Mouse (Mus musculus) limb, embryonic 14.5 days (tissue): ENCODE measurements around the gene Dusp1. TPM values are rescaled to one million over a fixed set of nuclear protein-coding genes. Genes with fewer than 3 reads are reported as not detected.
A peak's percentile ranks its signal among the peaks of the same experiment; 100 is the strongest.

Experiments used
- ATAC-seq: fragments of 200-750 bp; cut with Nextera tagmentation; 2 replicates; pipeline ENCODE4 v1.8.0; 2017; ENCODE audit warnings: low read depth, moderate number of reproducible peaks, moderate TSS enrichment; ENCODE audit not compliant: low FRiP score
- DNase-seq: peaks from one replicate; pipeline ENCODE4 v3.0.0-alpha.2; 2015; ENCODE audit warnings: low spot score
- H3K27ac ChIP-seq: fragments of 300-500 bp; sonication (generic); replicated peaks from 2 replicates; pipeline ENCODE4 v1.5.1; 2014; ENCODE audit warnings: low read depth, mild to moderate bottlenecking, low read length, moderate library complexity, mixed read lengths
- H3K27me3 ChIP-seq: fragments of 300-500 bp; sonication (generic); 2 replicates; pipeline ENCODE4 v1.6.1; 2014; ENCODE audit warnings: low read length, mixed read lengths; ENCODE audit not compliant: control insufficient read depth, insufficient read depth
- H3K36me3 ChIP-seq: fragments of 300-500 bp; sonication (generic); 2 replicates; pipeline ENCODE4 v1.6.1; 2014; ENCODE audit warnings: mild to moderate bottlenecking, low read length, moderate library complexity, mixed read lengths; ENCODE audit not compliant: control insufficient read depth, insufficient read depth
- H3K4me1 ChIP-seq: fragments of 300-500 bp; sonication (generic); 2 replicates; pipeline ENCODE4 v1.6.1; 2014; ENCODE audit warnings: antibody characterized with exemption, low read length, mixed read lengths; ENCODE audit not compliant: control insufficient read depth, insufficient read depth
- H3K4me2 ChIP-seq: fragments of 300-500 bp; sonication (generic); replicated peaks from 2 replicates; pipeline ENCODE4 v1.6.1; 2014; ENCODE audit warnings: low read depth, mild to moderate bottlenecking, low read length, moderate library complexity; ENCODE audit not compliant: severe bottlenecking
- H3K4me3 ChIP-seq: fragments of 300-500 bp; sonication (generic); replicated peaks from 2 replicates; pipeline ENCODE4 v1.5.1; 2014; ENCODE audit warnings: low read length
- H3K9ac ChIP-seq: fragments of 300-500 bp; sonication (generic); 2 replicates; pipeline ENCODE4 v1.6.1; 2014; ENCODE audit warnings: mild to moderate bottlenecking, low read depth, low read length, moderate library complexity; ENCODE audit not compliant: severe bottlenecking
- H3K9me3 ChIP-seq: fragments of 300-500 bp; sonication (generic); 2 replicates; pipeline ENCODE4 v1.6.1; 2016; ENCODE audit warnings: low read length; ENCODE audit not compliant: control insufficient read depth
- POLR2A ChIP-seq: fragments of 200-500 bp; IDR thresholded peaks from 2 replicates; pipeline ENCODE4 v1.8.0; 2012; ENCODE audit warnings: inconsistent platforms, mild to moderate bottlenecking, moderate library complexity, borderline replicate concordance; ENCODE audit not compliant: insufficient read depth, insufficient read length; ENCODE audit errors: extremely low read depth
- WGBS: fragments of 180-500 bp; shearing (Covaris S2); extraction: QIAGEN DNeasy Blood & Tissue Kit; methylation state at CpG from one replicate; pipeline ENCODE4 v1.1.7; 2014; 5-methylcytosine and 5-hydroxymethylcytosine counted together
- polyA plus RNA-seq, 2 experiments: library from polyadenylated mRNA; depleted of rRNA in 1 of 2; stranded (reverse) in 1 of 2; unstranded in 1 of 2; fragments of >200 nt; fragmentation: Nextera tagmentation in 1 of 2; extraction: Ambion mirVana in 1 of 2; gene quantifications; 2 replicates each; pipeline versions ENCODE4 v1.2.1 to v1.2.3; 2012 to 2014

The Dusp1 gene
- polyA plus RNA-seq (2012; rRNA removed) (29.6 and 45.2 TPM in 2 replicates), polyA plus RNA-seq (2014; fragmentation: Nextera tagmentation; extraction: Ambion mirVana) (25.0 and 27.7 TPM in 2 replicates)

DNA sequence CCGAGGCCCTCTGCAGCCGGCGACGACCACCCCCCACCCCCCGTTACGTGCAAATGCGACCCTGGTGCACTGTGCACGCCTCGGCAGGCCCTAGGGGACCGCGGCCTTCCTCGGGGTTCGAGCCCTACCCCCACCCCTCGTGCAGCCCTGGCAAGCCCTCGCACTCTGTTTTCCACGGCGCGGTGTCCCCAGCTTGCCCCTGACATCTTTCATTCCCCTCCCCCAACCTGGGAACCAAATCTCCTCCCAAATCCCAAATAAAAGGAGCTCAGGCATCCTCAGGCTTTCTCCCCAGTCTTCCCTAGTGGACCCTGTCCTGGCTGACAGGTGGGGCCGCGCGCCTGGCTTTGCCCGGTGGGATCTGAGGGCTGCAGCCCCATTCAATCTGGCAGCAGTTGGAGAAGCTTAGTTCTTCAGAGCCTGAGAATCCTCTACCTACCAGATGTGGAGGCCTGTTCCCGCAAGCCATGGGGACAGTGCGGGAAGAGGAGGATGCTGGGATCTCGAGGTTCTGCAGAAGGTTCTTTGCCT, at the start of gene Dusp1:
Dusp1 (minus strand) TSS at position 478 of the 531 bp plus-strand sequence.
- no peak for TF ChIP-seq POLR2A

DNA sequence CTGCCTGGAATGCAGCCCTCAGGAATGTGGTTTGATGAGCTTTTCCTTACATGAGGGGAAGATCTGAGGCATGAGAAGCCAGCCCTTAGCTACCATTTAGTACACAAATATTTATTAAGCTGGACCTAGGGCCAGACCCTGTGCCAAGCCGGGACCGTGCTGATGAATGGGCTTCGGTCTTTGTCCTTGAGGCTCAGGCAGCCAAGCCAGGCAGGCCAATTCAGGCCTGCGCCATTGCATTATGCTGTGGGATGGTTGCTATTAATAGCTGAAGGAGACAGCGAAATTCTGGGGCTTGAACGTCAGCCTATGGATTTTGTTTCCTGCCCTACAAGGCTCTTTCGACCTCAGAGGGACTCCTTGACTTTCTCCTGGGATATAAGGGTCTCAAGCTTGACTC, 49.4 kb upstream of the Dusp1 start:
- 81% methylated on average over 7 of the region's 7 CpGs for WGBS
- H3K4me3 ChIP-seq, result no peak overlapping the region
- H3K4me2 ChIP-seq, result no peak overlapping the region
- ATAC-seq, result no peak
- H3K36me3 ChIP-seq, result peaks cover 62% of the 10 kb centered on the region
- H3K9ac ChIP-seq, result no peak overlapping the region
- TF ChIP-seq POLR2A, result no peak
- H3K9me3 ChIP-seq, result no peaks in the 10 kb centered on the region
- no peak for DNase-seq
- no peak overlapping the region for H3K27ac ChIP-seq
- H3K27me3 ChIP-seq, result no peaks in the 10 kb centered on the region
- H3K4me1 ChIP-seq, result no peaks in the 10 kb centered on the region

More for the DNA sequence above, at the start of gene Dusp1:
- WGBS, result 2% methylated on average over 12 of the region's 25 CpGs
- H3K27me3 ChIP-seq, result no peaks in the 10 kb centered on the region
- H3K4me1 ChIP-seq, result peaks cover 15% of the 10 kb centered on the region
- peak within 1 kb of the TSS; percentile 69 for H3K9ac ChIP-seq
- DNase-seq, result no peak
- peak within 1 kb of the TSS; percentile 69 for H3K4me3 ChIP-seq
- no peaks in the 10 kb centered on the region for H3K9me3 ChIP-seq
- peak; percentile 53 for ATAC-seq
- peaks cover 29% of the 10 kb centered on the region for H3K36me3 ChIP-seq
- H3K4me2 ChIP-seq, result peak within 1 kb of the TSS; percentile 66
- H3K27ac ChIP-seq, result peak within 1 kb of the TSS; percentile 83

DNA sequence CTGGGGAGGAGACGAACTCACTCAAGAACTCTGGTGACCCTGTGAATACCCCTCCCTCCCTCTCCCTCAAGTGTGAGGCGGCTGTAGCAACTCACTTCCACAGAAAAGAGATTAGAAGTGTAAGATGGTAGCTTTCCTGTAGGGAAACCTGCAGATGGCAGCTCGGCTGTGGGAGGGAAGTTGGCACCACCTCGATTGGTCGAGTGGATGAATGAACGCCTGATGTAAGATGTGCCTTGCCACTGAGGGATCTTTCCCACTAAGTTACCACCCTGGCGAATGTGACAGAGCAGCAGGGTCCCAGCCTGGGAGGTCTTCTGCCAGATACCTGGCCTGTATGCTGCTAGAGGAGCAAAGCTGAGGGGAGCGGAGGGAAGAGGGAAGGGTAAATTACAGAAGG, 47.9 kb upstream of the Dusp1 start:
- 80% methylated on average over 8 of the region's 8 CpGs for WGBS
- H3K9ac ChIP-seq, result no peak overlapping the region
- peaks cover 59% of the 10 kb centered on the region for H3K36me3 ChIP-seq

DNA sequence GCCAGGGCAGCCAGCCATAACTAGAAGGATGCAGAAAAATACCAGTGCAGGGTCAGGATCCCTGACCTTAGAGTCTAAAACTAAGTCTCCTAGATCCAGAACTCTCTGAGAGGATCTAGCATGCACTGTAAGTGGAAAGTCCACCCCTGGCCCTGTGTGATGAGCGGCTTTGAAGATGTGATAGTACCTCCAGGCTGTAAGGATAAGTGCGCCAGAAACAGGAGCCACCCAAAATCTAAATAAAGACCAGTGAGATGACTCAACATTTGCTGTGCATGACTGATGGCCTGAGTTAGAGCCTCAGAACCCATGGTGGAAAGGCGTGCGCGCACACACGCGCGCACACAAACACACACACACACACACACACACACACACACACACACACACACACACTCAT, 46.9 kb upstream of the Dusp1 start:
- no peak overlapping the region for H3K27ac ChIP-seq
- H3K9me3 ChIP-seq, result no peaks in the 10 kb centered on the region
- H3K36me3 ChIP-seq, result peaks cover 50% of the 10 kb centered on the region
- H3K27me3 ChIP-seq, result no peaks in the 10 kb centered on the region
- no peak overlapping the region for H3K9ac ChIP-seq
- TF ChIP-seq POLR2A, result no peak
- no peak overlapping the region for H3K4me2 ChIP-seq
- no peaks in the 10 kb centered on the region for H3K4me1 ChIP-seq
- 97% methylated on average over 7 of the region's 8 CpGs for WGBS
- ATAC-seq (no peak), DNase-seq (no peak)
- H3K4me3 ChIP-seq, result no peak overlapping the region

More for the DNA sequence above, 47.9 kb upstream of the Dusp1 start:
- Histone ChIP-seq H3K27me3 (no peaks in the 10 kb centered on the region), H3K4me3 (no peak overlapping the region), H3K9me3 (no peaks in the 10 kb centered on the region), H3K4me1 (no peaks in the 10 kb centered on the region), H3K4me2 (no peak overlapping the region), H3K27ac (no peak overlapping the region)
- TF ChIP-seq POLR2A, result no peak
- DNase-seq (no peak), ATAC-seq (no peak)

DNA sequence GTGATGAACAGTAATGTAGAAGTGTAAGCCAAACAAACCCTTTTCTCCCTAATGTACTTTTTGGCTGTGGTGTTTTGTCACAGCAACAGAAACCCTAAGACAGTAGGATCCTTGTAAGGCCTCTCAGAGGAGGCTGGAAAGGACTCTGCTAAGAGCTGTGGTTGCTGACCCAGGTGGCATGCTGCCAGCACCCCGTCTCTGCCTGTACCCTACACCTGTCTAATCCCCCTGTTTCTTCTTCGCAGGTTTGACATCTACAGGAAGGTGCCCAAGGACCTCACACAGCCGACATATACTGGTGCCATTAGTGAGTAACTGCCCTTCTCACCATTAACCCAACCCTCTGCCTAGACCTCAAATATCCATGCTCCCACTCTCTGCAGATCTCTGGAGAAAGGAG, 46.4 kb upstream of the Dusp1 start:
- no peak overlapping the region for H3K27ac ChIP-seq
- WGBS, result 83% methylated on average over 3 of the region's 3 CpGs
- DNase-seq (no peak), ATAC-seq (no peak)
- no peaks in the 10 kb centered on the region for H3K27me3 ChIP-seq
- peaks cover 50% of the 10 kb centered on the region for H3K36me3 ChIP-seq
- H3K4me1 ChIP-seq, result 0 out of 2 replicates have a peak, but pooled peaks cover 1% of the 10 kb centered on the region
- H3K9me3 ChIP-seq, result no peaks in the 10 kb centered on the region
- H3K9ac ChIP-seq, result no peak overlapping the region
- no peak overlapping the region for H3K4me3 ChIP-seq
- TF ChIP-seq POLR2A, result no peak
- H3K4me2 ChIP-seq, result no peak overlapping the region
